ENCODE assay signal across 9 mouse cellular contexts in genomic region chr14:63066630-63067310, GRCm38 (mm10). TPM values are rescaled to one million over a fixed set of nuclear protein-coding genes. Genes with fewer than 3 reads are reported as not detected.
DNase-seq lines count a peak whose midpoint lies in the region; ATAC-seq and TF ChIP-seq lines count a peak whose summit lies in the region.
"Had no signal": no experiment of that assay in that cellular context is flagged by ENCODE, and none has a peak within 500 bp of the region (broad histone marks: within the 10 kb centered on the region; RNA-seq: fewer than 3 reads in every experiment).

No protein-coding gene starts in this region.

- H3K9me3 ChIP-seq in hindbrain, postnatal 0 days (ENCODE audit: low read length) = no peaks in the 10 kb centered on the region

- peak; percentile 36 for ATAC-seq in activated CD4-positive, CD25-positive, alpha-beta regulatory T cell, adult 4 months
- ATAC-seq in hindbrain, postnatal 0 days = peak; percentile 74
- peak; percentile 60 for ATAC-seq in megakaryocyte, adult 5-6 weeks (ENCODE audit: poor library complexity, severe bottlenecking)

- TF ChIP-seq CTCF in hindbrain, postnatal 0 days (IDR thresholded peaks at IDR 0.05; ENCODE audit: low read depth) = peak; percentile 91

- no peaks in the 10 kb centered on the region for H3K36me3 ChIP-seq in hindbrain, postnatal 0 days (ENCODE audit: insufficient read depth, low read length)

- peak; percentile 84 to 90 for DNase-seq in cerebellum, postnatal 10 days
- peak; percentile 8 to 82 for DNase-seq in frontal cortex, adult 2 months (ENCODE audit: extremely low spot score in 1 of 2, low spot score in 1 of 2)
- DNase-seq in hindbrain, postnatal 0 days (ENCODE audit: low spot score) = peak; percentile 90
- DNase-seq in left cerebral cortex, adult 18-20 months (ENCODE audit: low spot score in 2 of 2) = peak; percentile 61 to 79
- peak; percentile 30 for DNase-seq in right cerebral cortex, adult 18-20 months
- DNase-seq in Muller cell, postnatal 12 days (ENCODE audit: inconsistent ontology term) = no peak

- peak overlapping the region; percentile 38; the same call in 1 of the 2 replicates for H3K4me2 ChIP-seq in hindbrain, postnatal 0 days (ENCODE audit: low read depth, low read length)

- no peak overlapping the region for H3K27ac ChIP-seq in hindbrain, postnatal 0 days
- H3K27ac ChIP-seq: macrophage had no signal

- 25% methylated on average over 16 of the region's 16 CpGs for WGBS in hindbrain, postnatal 0 days

- no peaks in the 10 kb centered on the region for H3K27me3 ChIP-seq in hindbrain, postnatal 0 days (ENCODE audit: insufficient read depth, low read length)

- H3K4me3 ChIP-seq in hindbrain, postnatal 0 days (ENCODE audit: low read length) = no peak overlapping the region

- H3K9ac ChIP-seq in hindbrain, postnatal 0 days (replicated peaks; ENCODE audit: low read length) = no peak overlapping the region

- H3K4me1 ChIP-seq in hindbrain, postnatal 0 days (ENCODE audit: insufficient read depth, low read length) = no peaks in the 10 kb centered on the region

RNA-seq across cellular contexts. Expression of gene Defb30, which starts 17.0 kb away (rescaled TPM):
- polyA plus RNA-seq in activated CD4-positive, CD25-positive, alpha-beta regulatory T cell, adult 4 months (2017; shearing (Covaris generic)) = not detected
- polyA plus RNA-seq in frontal cortex, adult 2 months (2012; rRNA removed) = not detected in 2 replicates
- not detected in 2 replicates for total RNA-seq in hindbrain, postnatal 0 days (2014; rRNA removed)
- polyA plus RNA-seq in hindbrain, postnatal 0 days (2015; fragmentation: Nextera tagmentation; extraction: Ambion mirVana) = not detected in 2 replicates
- total RNA-seq in left cerebral cortex, adult 18-20 months (2021) = not detected
- total RNA-seq in megakaryocyte, adult 5-6 weeks (2015) = not detected in 2 replicates
- not detected in 2 replicates for total RNA-seq in megakaryocyte, adult 5-6 weeks (2017)
- polyA plus RNA-seq: macrophage had no signal

RNA-seq across cellular contexts. Expression of gene Defb42, which starts 20.0 kb away (rescaled TPM):
- under 1 TPM in 1 of 2 experiments, not detected in 1; 0.19 TPM for polyA plus RNA-seq in activated CD4-positive, CD25-positive, alpha-beta regulatory T cell, adult 4 months (2017; shearing (Covaris generic))
- polyA plus RNA-seq in frontal cortex, adult 2 months (2012; rRNA removed) = 0.36 and 0.44 TPM in 2 replicates
- 0.21 TPM in 1 of 2 replicates, not detected in the other for total RNA-seq in hindbrain, postnatal 0 days (2014; rRNA removed)
- 0.95 and 2.0 TPM in 2 replicates for polyA plus RNA-seq in hindbrain, postnatal 0 days (2015; fragmentation: Nextera tagmentation; extraction: Ambion mirVana)
- not detected for total RNA-seq in left cerebral cortex, adult 18-20 months (2021)
- not detected in 2 replicates for total RNA-seq in megakaryocyte, adult 5-6 weeks (2015)
- total RNA-seq in megakaryocyte, adult 5-6 weeks (2017) = not detected in 2 replicates
- polyA plus RNA-seq: macrophage had no signal

RNA-seq across cellular contexts. Expression of gene Defb43, which starts 55.2 kb away (rescaled TPM):
- polyA plus RNA-seq in activated CD4-positive, CD25-positive, alpha-beta regulatory T cell, adult 4 months (2017; shearing (Covaris generic)) = not detected
- not detected in 2 replicates for polyA plus RNA-seq in frontal cortex, adult 2 months (2012; rRNA removed)
- total RNA-seq in hindbrain, postnatal 0 days (2014; rRNA removed) = not detected in 2 replicates
- polyA plus RNA-seq in hindbrain, postnatal 0 days (2015; fragmentation: Nextera tagmentation; extraction: Ambion mirVana) = not detected in 2 replicates
- not detected for total RNA-seq in left cerebral cortex, adult 18-20 months (2021)
- total RNA-seq in megakaryocyte, adult 5-6 weeks (2015) = not detected in 2 replicates
- total RNA-seq in megakaryocyte, adult 5-6 weeks (2017) = not detected in 2 replicates
- polyA plus RNA-seq: macrophage had no signal
